Mouse (Mus musculus): ENCODE measurements around the gene Serinc5.

Serinc5 gene

GRCm38 (mm10) chr13:92704189-92704588, 93.3 kb downstream of the Serinc5 start:
- DNase-seq (ENCODE audit: low spot score), result no peak

GRCm38 (mm10) chr13:92705016-92705535, 94.2 kb downstream of the Serinc5 start:
- DNase-seq (ENCODE audit: low spot score), result no peak

- no peak for DNase-seq (ENCODE audit: low spot score)
Measured at GRCm38 (mm10) chr13:92706342-92707061, 95.6 kb downstream of the Serinc5 start.

GRCm38 (mm10) chr13:92707941-92708340, 97.0 kb downstream of the Serinc5 start:
- no peak for DNase-seq (ENCODE audit: low spot score)

- DNase-seq (ENCODE audit: low spot score), result no peak
Measured at GRCm38 (mm10) chr13:92708466-92708865, 97.6 kb downstream of the Serinc5 start.

GRCm38 (mm10) chr13:92709535-92709934, 98.6 kb downstream of the Serinc5 start:
- no peak for DNase-seq (ENCODE audit: low spot score)

- no peak for DNase-seq (ENCODE audit: low spot score)
Measured at GRCm38 (mm10) chr13:92710361-92710760, 99.5 kb downstream of the Serinc5 start.

- DNase-seq (ENCODE audit: low spot score), result no peak
Measured at GRCm38 (mm10) chr13:92711821-92712220, 100.9 kb downstream of the Serinc5 start.

GRCm38 (mm10) chr13:92712619-92713018, 101.7 kb downstream of the Serinc5 start:
- DNase-seq (ENCODE audit: low spot score), result no peak

GRCm38 (mm10) chr13:92717851-92718665, 107.2 kb downstream of the Serinc5 start:
- DNase-seq (ENCODE audit: low spot score), result no peak

- no peak for DNase-seq (ENCODE audit: low spot score)
Measured at GRCm38 (mm10) chr13:92721006-92721405, 110.1 kb downstream of the Serinc5 start.

- DNase-seq (ENCODE audit: low spot score), result no peak
Measured at GRCm38 (mm10) chr13:92722389-92722788, 111.5 kb downstream of the Serinc5 start.

GRCm38 (mm10) chr13:92729811-92730210, 118.9 kb downstream of the Serinc5 start:
- no peak for DNase-seq (ENCODE audit: low spot score)

- DNase-seq (ENCODE audit: low spot score), result no peak
Measured at GRCm38 (mm10) chr13:92731811-92732210, 120.9 kb downstream of the Serinc5 start.

- no peak for DNase-seq (ENCODE audit: low spot score)
Measured at GRCm38 (mm10) chr13:92732836-92733235, 121.9 kb downstream of the Serinc5 start.

GRCm38 (mm10) chr13:92733252-92733651, 122.4 kb downstream of the Serinc5 start:
- peak; percentile 20 for DNase-seq (ENCODE audit: low spot score)

GRCm38 (mm10) chr13:92733741-92734140, 122.8 kb downstream of the Serinc5 start:
- DNase-seq (ENCODE audit: low spot score), result no peak

GRCm38 (mm10) chr13:92735693-92736092, 124.8 kb downstream of the Serinc5 start:
- no peak for DNase-seq (ENCODE audit: low spot score)

- DNase-seq (ENCODE audit: low spot score), result no peak
Measured at GRCm38 (mm10) chr13:92736516-92737300, 125.8 kb downstream of the Serinc5 start.

GRCm38 (mm10) chr13:92738821-92739220, 127.9 kb downstream of the Serinc5 start:
- no peak for DNase-seq (ENCODE audit: low spot score)

GRCm38 (mm10) chr13:92739858-92740257, 129.0 kb downstream of the Serinc5 start:
- no peak for DNase-seq (ENCODE audit: low spot score)

- no peak for DNase-seq (ENCODE audit: low spot score)
Measured at GRCm38 (mm10) chr13:92740671-92741270, 129.9 kb downstream of the Serinc5 start.
